Mouse (Mus musculus) telencephalon, adult 2 months (tissue): ENCODE data around the gene Sema6d.

ENCODE experiments used
- DNase-seq: peaks from one replicate; pipeline ENCODE4 v3.0.0-alpha.2; 2011; ENCODE audit warnings: low read depth, low spot score

Gene Sema6d

DNA sequence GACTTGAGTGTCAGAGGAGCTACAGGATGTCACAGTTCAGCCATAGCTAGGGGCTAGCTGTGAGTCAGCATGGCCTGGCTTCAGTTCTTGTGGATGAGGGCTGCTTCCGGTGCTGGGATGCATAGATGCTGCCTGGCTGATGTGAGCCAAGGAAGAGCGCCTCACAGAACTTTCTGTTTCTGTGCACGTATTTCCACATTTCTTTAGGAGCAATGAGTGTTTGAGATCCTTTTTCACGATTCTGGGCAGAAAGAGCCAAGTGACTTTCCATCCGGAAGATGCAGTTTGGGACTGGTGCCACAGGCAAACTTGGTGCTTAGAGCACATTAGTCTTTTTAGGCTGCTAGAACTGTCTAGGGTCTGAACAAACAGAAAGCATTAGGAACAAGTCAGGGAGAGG, 561.4 kb downstream of the Sema6d start:
- peak; percentile 24 for DNase-seq

DNA sequence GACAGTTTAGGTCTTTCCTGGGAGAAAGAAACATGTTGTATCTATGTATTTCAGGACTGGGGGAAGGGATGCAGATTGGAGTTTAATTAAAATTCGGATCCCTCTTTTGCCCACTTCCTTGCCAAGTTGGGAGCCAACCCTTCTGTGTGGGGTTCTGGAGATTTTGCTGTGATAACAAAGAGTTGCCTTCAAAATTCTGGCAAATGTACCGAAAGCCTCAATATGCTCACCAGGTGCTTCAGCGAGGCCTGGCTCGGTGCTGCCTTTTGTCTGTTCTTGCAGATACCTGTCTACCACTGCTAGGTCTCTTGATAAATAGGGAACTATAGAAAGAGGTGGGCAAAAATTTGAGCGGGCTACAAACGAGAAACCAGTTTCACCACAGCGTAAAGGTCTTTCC, 563.4 kb downstream of the Sema6d start:
- DNase-seq: no peak

DNA sequence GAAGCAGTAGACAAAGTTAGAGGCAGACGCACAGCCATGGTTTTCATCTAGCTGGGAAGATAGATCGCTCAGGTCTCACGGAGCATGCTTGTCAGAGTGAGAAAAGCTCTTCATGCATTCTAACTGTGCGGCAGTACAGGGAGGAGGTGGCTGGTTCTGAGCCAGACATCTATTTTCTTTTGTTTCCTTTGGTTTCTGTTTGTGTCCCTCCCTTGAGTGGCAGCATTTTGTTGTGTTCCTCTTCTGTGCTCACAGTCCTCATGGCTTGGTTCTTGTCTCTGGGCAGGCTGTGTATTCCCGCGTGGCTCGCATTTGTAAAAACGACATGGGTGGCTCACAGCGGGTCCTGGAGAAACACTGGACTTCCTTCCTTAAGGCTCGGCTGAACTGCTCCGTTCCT, 567.6 kb downstream of the Sema6d start:
- no peak for DNase-seq

DNA sequence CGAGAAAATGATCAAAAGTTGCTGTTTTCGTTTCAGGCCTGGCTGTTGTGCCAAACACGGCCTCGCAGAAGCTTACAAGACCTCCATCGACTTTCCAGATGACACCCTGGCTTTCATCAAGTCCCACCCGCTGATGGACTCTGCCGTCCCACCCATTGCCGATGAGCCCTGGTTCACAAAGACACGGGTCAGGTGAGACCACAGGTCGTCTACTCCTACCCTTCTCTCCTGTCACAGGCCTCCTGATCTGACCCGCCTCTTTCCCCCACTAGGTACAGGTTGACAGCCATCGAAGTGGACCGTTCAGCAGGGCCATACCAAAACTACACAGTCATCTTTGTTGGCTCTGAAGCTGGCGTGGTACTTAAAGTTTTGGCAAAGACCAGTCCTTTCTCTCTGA, 568.6 kb downstream of the Sema6d start:
- DNase-seq: no peak

DNA sequence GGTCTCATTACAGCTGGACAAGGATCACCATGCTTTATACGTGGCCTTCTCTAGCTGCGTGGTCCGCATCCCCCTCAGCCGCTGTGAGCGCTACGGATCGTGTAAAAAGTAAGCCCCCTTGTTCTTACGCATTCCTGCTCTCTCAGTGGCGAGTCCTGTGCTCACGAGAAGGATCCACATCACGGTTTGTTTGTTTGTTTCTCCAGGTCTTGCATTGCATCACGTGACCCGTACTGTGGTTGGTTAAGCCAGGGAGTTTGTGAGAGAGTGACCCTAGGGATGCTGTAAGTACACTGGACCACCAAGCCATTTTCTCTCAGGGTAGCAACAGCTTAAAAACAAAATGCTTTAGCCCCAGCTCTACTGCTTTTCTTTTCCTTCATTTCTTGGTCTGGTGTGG, 569.8 kb downstream of the Sema6d start:
- no peak for DNase-seq

DNA sequence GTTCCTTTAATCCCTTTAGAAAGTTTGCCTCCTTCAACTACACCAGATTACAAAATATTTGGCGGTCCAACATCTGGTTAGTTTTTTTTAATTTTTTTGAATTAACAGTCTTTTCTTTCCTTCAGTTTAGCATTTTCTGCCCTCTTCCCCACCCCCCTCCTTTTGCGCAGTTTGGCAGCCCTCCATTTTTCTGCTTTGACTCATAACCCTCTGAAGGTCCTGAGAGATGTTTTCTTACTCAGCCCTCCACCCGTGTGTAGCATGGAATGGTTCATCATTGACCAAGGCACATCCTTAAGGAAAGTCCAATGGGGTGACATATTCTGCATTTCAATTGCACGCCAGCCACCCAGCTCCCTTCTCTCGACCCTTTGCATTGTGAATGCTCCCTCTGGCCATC, 570.9 kb downstream of the Sema6d start:
- DNase-seq: no peak

- DNase-seq: no peak
These were observed 571.5 kb downstream of the Sema6d start for GRCm38 (mm10) chr2:124661316-124661715.

- no peak for DNase-seq
These were observed 572.5 kb downstream of the Sema6d start for GRCm38 (mm10) chr2:124662257-124662656.

GRCm38 (mm10) chr2:124664191-124664590, 574.4 kb downstream of the Sema6d start:
- DNase-seq: no peak

DNA sequence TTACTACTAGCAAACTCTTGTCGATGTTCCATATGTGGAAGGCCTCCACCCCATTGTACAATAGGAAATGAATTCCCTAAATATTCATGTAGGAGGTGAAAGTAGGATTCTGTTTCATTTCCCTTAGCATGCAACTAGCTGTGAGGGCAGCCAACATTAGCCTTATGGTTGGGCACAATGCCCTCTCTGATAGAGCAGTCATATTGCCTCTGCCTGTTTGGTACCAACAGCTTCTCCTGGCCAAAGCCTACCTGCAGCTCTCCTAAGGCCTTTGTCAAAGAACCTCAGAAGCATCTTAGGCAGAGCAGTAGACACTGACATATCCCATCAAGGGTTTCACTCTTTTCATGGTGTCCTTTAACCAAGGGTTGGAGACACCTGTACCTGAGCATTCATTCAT, 578.7 kb downstream of the Sema6d start:
- no peak for DNase-seq

GRCm38 (mm10) chr2:124673117-124673516, 583.3 kb downstream of the Sema6d start:
- DNase-seq: no peak

GRCm38 (mm10) chr2:124684481-124684901, 594.7 kb downstream of the Sema6d start:
- peak; percentile 6 for DNase-seq

GRCm38 (mm10) chr2:124690372-124690771, 600.6 kb downstream of the Sema6d start:
- no peak for DNase-seq

DNA sequence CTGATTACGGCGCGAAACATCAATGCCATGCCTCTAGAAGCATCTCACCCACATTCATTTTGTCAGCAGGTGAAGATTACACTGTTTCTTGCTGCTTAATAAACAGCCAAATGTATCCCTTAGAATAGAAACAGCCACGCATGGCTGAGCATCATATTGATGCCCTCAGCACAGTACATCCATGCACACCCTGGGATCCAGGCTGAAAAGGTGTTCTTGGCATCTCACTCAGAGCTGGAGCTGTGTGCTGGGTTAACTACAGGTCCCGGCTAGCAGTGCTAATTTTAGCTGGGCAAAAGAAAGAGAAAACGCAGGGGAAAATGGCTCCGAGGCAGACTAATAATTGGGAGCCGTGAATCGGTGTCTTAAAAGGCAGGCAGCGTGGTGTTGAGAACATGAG, 612.9 kb downstream of the Sema6d start:
- no peak for DNase-seq

DNA sequence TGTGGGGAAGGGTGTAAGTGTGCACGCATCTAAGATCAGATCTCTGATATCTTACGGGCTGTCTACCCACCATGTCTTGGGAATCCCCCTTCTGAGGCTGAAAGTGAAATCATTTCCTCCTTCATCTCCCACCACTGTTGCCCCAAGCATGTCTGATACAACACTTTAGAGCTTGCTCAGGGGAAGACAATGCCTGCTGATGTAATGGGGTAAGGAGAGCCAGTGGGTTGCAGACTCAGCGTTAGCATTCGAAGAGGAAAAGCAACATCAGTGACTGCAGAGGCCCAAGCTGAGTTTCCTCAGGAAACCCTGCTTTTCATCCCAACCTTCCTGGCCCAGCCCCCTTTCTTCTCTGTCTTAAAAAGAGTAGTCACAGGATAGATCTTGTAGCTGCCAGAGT, 615.2 kb downstream of the Sema6d start:
- DNase-seq: no peak

DNA sequence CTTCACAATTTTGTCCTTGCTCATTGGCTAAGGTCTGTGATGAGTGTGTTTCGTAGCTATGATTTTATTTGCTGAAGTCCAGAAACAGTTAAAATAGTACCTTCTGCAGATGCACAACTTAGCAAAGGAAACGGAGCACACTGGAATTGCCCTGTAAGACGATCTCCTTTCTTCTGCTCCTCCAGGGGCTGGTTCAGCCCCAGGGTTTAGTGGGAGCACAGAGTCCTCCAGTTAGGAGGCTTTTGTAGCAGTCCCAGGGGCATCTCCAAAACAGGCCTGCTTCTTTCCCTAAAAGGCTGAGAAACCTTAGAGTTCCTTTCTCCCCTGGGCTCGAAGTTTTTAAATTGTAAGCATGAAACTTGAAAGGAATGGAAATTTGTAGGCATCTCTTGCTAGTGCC, 616.0 kb downstream of the Sema6d start:
- DNase-seq: no peak

DNA sequence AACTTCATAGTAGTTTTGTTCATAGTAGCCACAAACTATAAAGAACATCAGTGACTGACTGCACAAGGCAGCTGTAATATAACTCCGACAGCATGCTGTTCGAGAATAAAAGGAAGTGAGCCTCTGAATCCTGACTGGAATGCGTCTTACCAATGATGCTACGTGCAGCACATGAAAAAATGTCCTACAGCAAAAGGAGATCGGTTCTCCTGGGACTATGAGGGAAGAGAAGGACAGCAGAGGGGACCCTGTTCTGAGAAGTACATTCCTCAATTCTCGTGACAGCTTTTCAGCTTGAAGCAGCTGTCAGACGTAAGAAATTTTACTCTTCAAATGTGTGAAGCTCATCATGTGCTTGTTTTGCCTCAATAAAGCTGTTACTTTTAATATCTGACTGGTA, 617.1 kb downstream of the Sema6d start:
- no peak for DNase-seq
